Mouse (Mus musculus) spleen, adult 2 months (tissue): ENCODE results near the gene Cdk13.

ENCODE experiments used
- CTCF ChIP-seq: fragments of 200-500 bp; IDR thresholded peaks from 2 replicates; pipeline ENCODE4 v1.5.1; 2011; ENCODE audit warnings: mild to moderate bottlenecking, inconsistent platforms; ENCODE audit not compliant: insufficient read depth, insufficient read length, insufficient replicate concordance; ENCODE audit errors: extremely low read depth
- POLR2A ChIP-seq: fragments of 200-500 bp; IDR thresholded peaks from 2 replicates; pipeline ENCODE4 v1.6.1; 2011; ENCODE audit warnings: low read depth, low read length, inconsistent platforms

DNA sequence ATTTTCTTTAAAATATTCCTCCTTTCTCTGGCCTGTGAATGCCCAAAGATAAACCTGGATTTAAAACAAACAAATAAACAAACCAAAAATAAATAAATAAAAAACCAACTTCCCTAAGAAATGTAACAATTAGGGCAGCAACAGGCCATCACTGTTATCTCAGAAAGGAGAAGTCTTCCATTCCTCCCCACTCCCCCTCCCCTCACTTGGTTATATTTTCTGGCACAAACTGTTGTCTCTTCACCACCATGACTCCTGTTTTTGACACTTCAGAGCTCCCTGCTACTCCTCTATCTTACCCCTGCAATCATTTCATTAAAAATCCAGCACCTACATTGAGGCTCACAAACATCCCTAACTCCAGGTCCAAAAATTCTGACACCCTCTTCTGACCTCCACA, 31.8 kb downstream of the Cdk13 start:
- TF ChIP-seq CTCF (no peak), POLR2A (no peak)
